Mouse (Mus musculus) kidney, embryonic 15.5 days (tissue): ENCODE measurements around the gene Tbl1x. TPM values are rescaled to one million over a fixed set of nuclear protein-coding genes. Genes with fewer than 3 reads are reported as not detected.

ENCODE experiments used
- ATAC-seq: fragments of 200-750 bp; cut with Nextera tagmentation; replicated peaks from 2 replicates; pipeline ENCODE4 v1.8.0; 2017; ENCODE audit warnings: moderate TSS enrichment; ENCODE audit not compliant: low FRiP score
- H3K27ac ChIP-seq: fragments of 300-500 bp; sonication (generic); 2 replicates; pipeline ENCODE4 v1.5.1; 2015; ENCODE audit warnings: mild to moderate bottlenecking, inconsistent platforms
- H3K27me3 ChIP-seq: fragments of 300-500 bp; sonication (generic); 2 replicates; pipeline ENCODE4 v1.6.1; 2015; ENCODE audit warnings: inconsistent platforms
- H3K36me3 ChIP-seq: fragments of 300-500 bp; sonication (generic); 2 replicates; pipeline ENCODE4 v1.6.1; 2015; ENCODE audit warnings: inconsistent platforms
- H3K4me1 ChIP-seq: fragments of 300-500 bp; sonication (generic); 2 replicates; pipeline ENCODE4 v1.6.1; 2015; ENCODE audit warnings: inconsistent platforms
- H3K4me2 ChIP-seq: fragments of 300-500 bp; sonication (generic); 2 replicates; pipeline ENCODE4 v1.6.1; 2015; ENCODE audit warnings: moderate library complexity, mild to moderate bottlenecking, inconsistent platforms
- H3K4me3 ChIP-seq: fragments of 300-500 bp; sonication (generic); replicated peaks from 2 replicates; pipeline ENCODE4 v1.5.1; 2015; ENCODE audit warnings: mild to moderate bottlenecking, inconsistent platforms
- H3K9ac ChIP-seq: fragments of 300-500 bp; sonication (generic); 2 replicates; pipeline ENCODE4 v1.6.1; 2015; ENCODE audit warnings: mild to moderate bottlenecking, inconsistent platforms
- H3K9me3 ChIP-seq: fragments of 300-500 bp; sonication (generic); replicated peaks from 2 replicates; pipeline ENCODE4 v1.6.1; 2016; ENCODE audit warnings: inconsistent platforms
- WGBS: fragments of 180-500 bp; shearing (Covaris S2); methylation state at CpG from one replicate; pipeline ENCODE4 v1.1.7; 2015; ENCODE audit warnings: mixed read lengths; 5-methylcytosine and 5-hydroxymethylcytosine counted together
- polyA plus RNA-seq: library from polyadenylated mRNA; unstranded; fragments of >200 nt; fragmentation: Nextera tagmentation; extraction: Ambion mirVana; gene quantifications from 2 replicates; pipeline ENCODE4 v1.2.1, GENCODE M21; 2015

Tbl1x gene
- polyA plus RNA-seq, 1 experiment from 2014 or later = 76.1 TPM

GRCm38 (mm10) chrX:77579964-77580363 is 69.2 kb downstream of the Tbl1x start:
- Histone ChIP-seq H3K4me1 (no peaks in the 10 kb centered on the region), H3K4me2 (no peak overlapping the region), H3K27ac (no peak overlapping the region), H3K4me3 (no peak overlapping the region), H3K9me3 (no peaks in the 10 kb centered on the region), H3K36me3 (no peaks in the 10 kb centered on the region), H3K9ac (no peak overlapping the region), H3K27me3 (no peaks in the 10 kb centered on the region)
- no peak for ATAC-seq
- WGBS = 69% methylated on average over 4 of the region's 4 CpGs

DNA sequence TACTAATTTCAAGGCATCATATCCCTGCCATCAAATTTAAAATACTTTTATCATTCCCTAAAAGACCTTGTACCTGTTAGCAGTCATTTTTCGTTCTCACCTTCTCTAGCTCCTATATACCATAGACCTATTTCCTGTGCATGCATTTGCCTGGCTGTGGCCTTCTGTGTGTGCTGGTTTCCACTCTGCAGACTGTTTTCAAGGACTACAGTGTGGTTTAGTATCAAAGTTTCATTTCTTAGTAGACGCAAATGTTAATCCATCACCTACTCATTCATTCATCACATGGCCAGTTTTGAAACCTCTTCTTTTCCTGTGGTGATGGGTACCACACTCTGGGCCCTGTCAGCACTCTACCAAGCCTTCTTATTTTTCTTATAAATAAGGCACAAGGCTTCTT is 75.2 kb downstream of the Tbl1x start:
- Histone ChIP-seq H3K9ac (no peak overlapping the region), H3K9me3 (no peaks in the 10 kb centered on the region), H3K27me3 (no peaks in the 10 kb centered on the region), H3K36me3 (no peaks in the 10 kb centered on the region), H3K4me2 (no peak overlapping the region), H3K27ac (no peak overlapping the region), H3K4me3 (no peak overlapping the region), H3K4me1 (no peaks in the 10 kb centered on the region)
- ATAC-seq = no peak
- 86% methylated on average over 2 of the region's 2 CpGs for WGBS

DNA sequence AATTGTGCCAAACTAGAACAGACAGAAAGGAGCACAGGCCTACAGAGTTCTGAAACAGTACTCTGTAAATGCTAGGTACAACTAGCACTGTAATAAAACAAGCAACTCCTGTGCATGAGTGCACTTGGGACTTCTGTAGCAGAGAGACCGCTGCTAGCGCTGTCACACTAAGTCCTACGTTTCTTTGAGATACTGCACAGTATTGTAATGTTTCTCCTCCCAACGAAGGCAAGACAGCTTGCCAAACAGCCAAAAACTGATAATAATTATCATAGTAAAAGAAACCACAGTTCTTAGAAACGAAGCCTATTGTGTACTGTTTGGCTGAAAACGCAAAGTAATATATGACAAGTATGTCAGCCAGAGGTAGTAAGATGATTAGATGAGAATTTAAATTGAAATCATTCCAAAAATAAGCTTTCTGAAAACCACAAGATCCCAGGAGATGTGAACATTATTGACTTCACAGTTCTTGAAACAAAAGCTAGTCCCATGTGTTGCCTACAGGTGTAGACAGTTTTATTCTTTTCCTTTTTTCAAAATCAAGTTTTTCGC is 83.9 kb downstream of the Tbl1x start:
- WGBS = 68% methylated on average over 7 of the region's 7 CpGs

DNA sequence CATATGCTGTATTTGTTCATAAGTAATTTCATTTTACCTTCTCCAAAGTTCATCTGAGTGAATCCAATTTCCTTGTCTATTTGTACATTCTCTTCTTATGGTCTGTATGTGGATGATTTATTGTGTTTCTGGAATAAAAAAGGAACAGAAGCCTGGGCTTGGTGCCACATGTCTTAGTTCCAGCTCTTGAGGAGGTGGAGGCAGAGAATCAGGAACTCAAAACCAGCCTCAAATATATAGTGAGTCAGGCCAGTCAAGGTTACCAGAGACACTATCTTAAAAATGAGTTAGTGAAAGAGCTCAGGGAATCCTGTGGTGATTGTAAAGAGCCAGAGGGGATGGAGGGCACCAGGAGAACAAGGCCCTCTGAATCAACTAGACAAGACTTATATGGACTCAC is 86.9 kb downstream of the Tbl1x start:
- Histone ChIP-seq H3K4me2 (no peak overlapping the region), H3K4me1 (no peaks in the 10 kb centered on the region), H3K4me3 (no peak overlapping the region), H3K9ac (no peak overlapping the region), H3K9me3 (no peaks in the 10 kb centered on the region), H3K27me3 (no peaks in the 10 kb centered on the region), H3K27ac (no peak overlapping the region), H3K36me3 (no peaks in the 10 kb centered on the region)
- no peak for ATAC-seq

More for the DNA sequence above, 83.9 kb downstream of the Tbl1x start:
- no peaks in the 10 kb centered on the region for H3K4me1 ChIP-seq
- H3K27me3 ChIP-seq = no peaks in the 10 kb centered on the region
- no peak overlapping the region for H3K27ac ChIP-seq
- H3K9me3 ChIP-seq = no peaks in the 10 kb centered on the region
- no peak overlapping the region for H3K4me3 ChIP-seq
- no peak overlapping the region for H3K4me2 ChIP-seq
- no peaks in the 10 kb centered on the region for H3K36me3 ChIP-seq
- no peak for ATAC-seq
- H3K9ac ChIP-seq = no peak overlapping the region

DNA sequence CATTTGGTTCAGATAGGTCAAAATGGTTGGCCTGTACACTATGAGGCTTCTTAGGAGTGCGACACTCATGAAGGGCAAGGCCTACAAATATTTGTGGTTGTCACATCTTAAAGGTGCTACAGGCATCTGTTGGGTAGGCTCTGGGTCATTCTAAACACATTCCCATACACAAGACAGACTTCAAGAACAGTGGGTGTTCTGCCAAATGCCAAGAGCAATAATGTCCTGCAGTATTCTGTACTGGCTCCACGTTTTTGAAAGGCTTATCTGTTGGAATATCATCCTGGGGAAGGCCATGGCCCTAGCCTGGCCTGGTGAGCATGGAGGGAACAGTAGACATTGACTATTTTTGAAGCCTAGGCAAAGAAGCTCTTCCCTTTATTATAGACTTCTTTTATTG is 87.9 kb downstream of the Tbl1x start:
- H3K27ac ChIP-seq = no peak overlapping the region
- no peak for ATAC-seq
- H3K27me3 ChIP-seq = no peaks in the 10 kb centered on the region
- no peaks in the 10 kb centered on the region for H3K4me1 ChIP-seq
- H3K36me3 ChIP-seq = no peaks in the 10 kb centered on the region
- no peaks in the 10 kb centered on the region for H3K9me3 ChIP-seq
- H3K9ac ChIP-seq = no peak overlapping the region
- no peak overlapping the region for H3K4me3 ChIP-seq
- WGBS = 70% methylated on average over 2 of the region's 2 CpGs
- H3K4me2 ChIP-seq = no peak overlapping the region

GRCm38 (mm10) chrX:77603496-77604258 is 92.9 kb downstream of the Tbl1x start:
- Histone ChIP-seq H3K4me1 (0 out of 2 replicates have a peak, but pooled peaks cover 1% of the 10 kb centered on the region), H3K27ac (no peak overlapping the region), H3K9me3 (no peaks in the 10 kb centered on the region), H3K9ac (no peak overlapping the region), H3K4me2 (no peak overlapping the region), H3K4me3 (no peak overlapping the region), H3K36me3 (no peaks in the 10 kb centered on the region), H3K27me3 (no peaks in the 10 kb centered on the region)
- no peak for ATAC-seq
- 87% methylated on average over 2 of the region's 2 CpGs for WGBS

GRCm38 (mm10) chrX:77607488-77607887 is 96.7 kb downstream of the Tbl1x start:
- Histone ChIP-seq H3K4me1 (0 out of 2 replicates have a peak, but pooled peaks cover 3% of the 10 kb centered on the region), H3K4me2 (no peak overlapping the region), H3K9me3 (no peaks in the 10 kb centered on the region), H3K4me3 (no peak overlapping the region), H3K27me3 (no peaks in the 10 kb centered on the region), H3K9ac (no peak overlapping the region), H3K27ac (no peak overlapping the region), H3K36me3 (no peaks in the 10 kb centered on the region)
- WGBS = 32% methylated on average over 1 of the region's 1 CpGs
- ATAC-seq = no peak

GRCm38 (mm10) chrX:77608947-77609703 is 98.3 kb downstream of the Tbl1x start:
- no peak overlapping the region for H3K4me2 ChIP-seq
- H3K27me3 ChIP-seq = no peaks in the 10 kb centered on the region
- H3K9ac ChIP-seq = no peak overlapping the region
- no peaks in the 10 kb centered on the region for H3K9me3 ChIP-seq
- H3K36me3 ChIP-seq = no peaks in the 10 kb centered on the region
- ATAC-seq = no peak
- WGBS = 45% methylated on average over 2 of the region's 2 CpGs
- 0 out of 2 replicates have a peak, but pooled peaks cover 3% of the 10 kb centered on the region for H3K4me1 ChIP-seq
- no peak overlapping the region for H3K4me3 ChIP-seq
- no peak overlapping the region for H3K27ac ChIP-seq

- 76% methylated on average over 3 of the region's 3 CpGs for WGBS
Measured at GRCm38 (mm10) chrX:77611938-77612337, 101.1 kb downstream of the Tbl1x start.

GRCm38 (mm10) chrX:77613041-77613440 is 102.2 kb downstream of the Tbl1x start:
- no peak overlapping the region for H3K4me2 ChIP-seq
- H3K9me3 ChIP-seq = no peaks in the 10 kb centered on the region
- no peak for ATAC-seq
- no peak overlapping the region for H3K9ac ChIP-seq
- no peak overlapping the region for H3K4me3 ChIP-seq
- 88% methylated on average over 1 of the region's 1 CpGs for WGBS
- H3K27ac ChIP-seq = no peak overlapping the region
- peaks cover 7% of the 10 kb centered on the region; the same call in 1 of the 2 replicates for H3K4me1 ChIP-seq
- H3K27me3 ChIP-seq = no peaks in the 10 kb centered on the region
- H3K36me3 ChIP-seq = no peaks in the 10 kb centered on the region

More at GRCm38 (mm10) chrX:77611938-77612337, 101.1 kb downstream of the Tbl1x start:
- ATAC-seq = no peak
- Histone ChIP-seq H3K4me3 (no peak overlapping the region), H3K27ac (no peak overlapping the region), H3K4me1 (peaks cover 7% of the 10 kb centered on the region; the same call in 1 of the 2 replicates), H3K9me3 (no peaks in the 10 kb centered on the region), H3K9ac (no peak overlapping the region), H3K27me3 (no peaks in the 10 kb centered on the region), H3K4me2 (no peak overlapping the region), H3K36me3 (no peaks in the 10 kb centered on the region)

DNA sequence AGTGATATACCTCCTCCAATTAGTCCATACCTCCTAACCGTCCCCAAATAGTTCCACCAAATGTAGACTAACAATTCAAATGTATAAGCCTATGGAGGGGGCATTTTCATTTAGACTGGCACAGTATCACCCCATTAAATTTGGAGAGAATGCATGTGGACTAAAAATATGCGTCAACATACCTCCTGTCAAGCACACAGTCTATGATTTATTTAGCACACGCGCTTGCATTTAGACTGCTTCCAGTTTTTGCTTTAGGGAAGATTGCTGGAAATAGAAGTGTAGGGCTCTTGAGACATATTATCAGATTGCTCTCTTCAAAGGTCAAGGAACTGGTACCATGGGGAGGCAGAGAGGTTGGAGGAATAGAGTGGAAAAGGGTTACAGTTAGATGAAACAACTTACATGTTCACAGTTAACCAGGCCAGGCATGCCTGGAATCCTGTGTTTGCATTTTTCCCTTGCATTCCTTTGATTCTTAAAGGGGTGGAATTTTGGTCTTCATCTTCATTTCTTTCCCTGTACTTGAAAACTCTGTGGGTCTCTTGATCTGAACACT is 105.0 kb downstream of the Tbl1x start:
- H3K4me1 ChIP-seq = peaks cover 4% of the 10 kb centered on the region; the same call in 1 of the 2 replicates
- H3K9ac ChIP-seq = no peak overlapping the region
- H3K27ac ChIP-seq = no peak overlapping the region
- no peaks in the 10 kb centered on the region for H3K27me3 ChIP-seq
- ATAC-seq = no peak
- H3K4me3 ChIP-seq = no peak overlapping the region
- WGBS = 70% methylated on average over 4 of the region's 4 CpGs
- no peaks in the 10 kb centered on the region for H3K9me3 ChIP-seq
- H3K4me2 ChIP-seq = no peak overlapping the region
- H3K36me3 ChIP-seq = no peaks in the 10 kb centered on the region
